Mouse (Mus musculus) megakaryocyte-erythroid progenitor cell, adult 5-6 weeks (primary cell): Measurements from ENCODE around the gene Svbp. TPM values are rescaled to one million over a fixed set of nuclear protein-coding genes. Genes with fewer than 3 reads are reported as not detected.

Source experiments
- ATAC-seq: replicated peaks from 2 replicates; pipeline ENCODE4 v1.8.0; 2016; ENCODE audit warnings: mild to moderate bottlenecking, inconsistent platforms; ENCODE audit not compliant: severe bottlenecking, poor library complexity, low FRiP score, low TSS enrichment
- total RNA-seq, 2 experiments: library from RNA; stranded (forward) in 1 of 2; stranded (reverse) in 1 of 2; fragments of 200-1000, 215-1000 nt in 1 of 2; fragments of >200 nt in 1 of 2; fragmentation: Nextera tagmentation in 1 of 2; gene quantifications; 2 replicates each; pipeline ENCODE4 v1.2.3; 2014 to 2017

Svbp gene
- total RNA-seq, 2 experiments from 2014 or later = 47.7 to 124 TPM

DNA sequence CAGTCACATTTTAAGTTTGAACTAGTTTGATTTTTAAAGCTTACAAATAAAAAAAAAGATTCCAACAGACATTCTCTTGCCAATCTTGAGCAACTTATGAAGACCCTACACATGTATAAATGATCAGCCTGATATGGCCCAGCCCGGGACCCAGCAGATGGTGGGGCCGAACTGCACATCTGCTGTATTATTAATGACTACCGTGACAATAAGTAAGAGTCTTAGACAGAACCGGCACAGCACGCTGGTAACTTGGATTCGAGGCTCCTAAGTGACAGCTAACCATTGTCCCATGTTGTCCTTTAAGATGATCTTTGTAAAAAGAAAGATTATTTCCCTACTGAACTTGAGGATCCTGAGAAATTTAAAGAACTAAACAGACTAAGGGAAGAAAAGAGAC lies 5.7 kb upstream of the Svbp start:
- no peak for ATAC-seq

DNA sequence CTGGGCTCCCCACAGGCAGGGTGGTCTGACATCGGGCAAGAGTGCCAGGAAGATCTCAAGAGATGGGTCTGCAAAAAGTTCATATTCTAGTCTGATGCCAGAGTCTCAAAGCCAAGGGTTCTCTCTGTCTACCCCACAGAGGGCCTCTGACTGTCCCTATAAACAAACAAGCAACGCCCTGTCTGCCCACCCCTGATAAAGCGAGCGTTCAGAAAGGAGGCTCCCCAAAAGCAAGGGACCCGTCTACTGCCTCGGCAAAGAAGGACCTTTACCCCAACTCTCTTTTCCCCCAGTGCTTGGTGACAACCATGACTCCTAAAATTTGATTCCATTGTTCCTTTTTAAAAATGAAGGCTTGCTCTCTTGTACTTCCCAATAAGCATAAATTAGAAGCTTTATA lies 5.2 kb upstream of the Svbp start, which contains the start of gene Ermap:
Gene Ermap, minus strand, starts transcription at position 148 of the 400 bp plus-strand sequence.
- peak; percentile 77 for ATAC-seq

DNA sequence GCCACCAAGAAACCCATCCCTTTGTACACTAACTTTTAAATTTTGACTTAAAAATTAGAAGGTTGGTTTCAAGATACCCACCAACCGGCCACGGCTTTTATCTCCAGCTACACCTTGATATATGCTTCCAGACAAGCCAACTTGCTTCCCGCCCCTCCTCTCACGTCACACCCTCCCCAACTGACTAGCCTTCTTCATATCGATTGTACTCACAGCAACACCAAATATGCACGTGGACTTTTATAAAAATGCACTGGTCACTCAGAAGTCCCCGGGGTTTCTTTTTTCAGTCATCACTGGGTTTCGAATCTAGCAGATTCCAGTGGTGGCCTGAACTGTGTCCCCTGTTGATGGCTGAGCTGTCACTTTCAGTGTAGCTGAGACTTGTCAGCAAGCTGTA lies 4.5 kb upstream of the Svbp start:
- peak; percentile 68 for ATAC-seq

DNA sequence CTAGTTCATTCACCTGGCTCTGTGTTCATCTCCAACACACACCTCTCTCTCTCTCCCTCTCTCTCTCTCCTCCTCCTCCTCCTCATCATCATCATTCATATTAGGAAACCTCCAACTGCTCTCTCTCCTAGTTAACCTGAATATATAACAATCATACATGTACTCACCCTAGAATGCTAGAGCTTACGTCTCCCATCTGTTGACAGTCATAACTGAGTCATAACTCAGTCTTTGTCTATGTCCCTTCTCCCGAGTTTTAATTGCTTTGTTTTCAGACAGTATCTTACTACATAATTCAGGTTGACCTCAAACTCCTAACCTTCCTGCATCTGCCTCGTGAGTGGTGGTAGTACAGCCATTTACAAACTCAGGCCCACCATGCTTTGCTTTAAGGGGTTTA lies 3.8 kb upstream of the Svbp start:
- ATAC-seq = no peak

DNA sequence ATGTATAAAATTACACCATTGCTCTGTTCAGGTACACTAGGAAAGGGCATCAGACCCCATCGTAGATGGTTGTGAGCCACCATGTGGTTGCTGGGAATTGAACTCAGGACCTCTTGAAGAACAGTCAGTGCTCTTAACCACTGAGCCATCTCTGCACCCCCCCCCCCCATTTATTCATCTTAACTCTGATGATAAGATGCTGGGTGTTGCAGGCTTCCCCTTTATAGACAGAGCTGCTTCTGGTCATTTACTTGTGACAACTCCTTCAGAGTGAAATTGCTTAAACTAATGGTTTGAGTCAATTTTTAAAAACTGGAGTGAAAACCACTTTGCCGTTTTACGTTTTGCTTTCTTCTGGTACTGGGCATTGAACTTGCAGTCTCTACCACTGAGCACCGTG lies 2.3 kb upstream of the Svbp start:
- no peak for ATAC-seq

DNA sequence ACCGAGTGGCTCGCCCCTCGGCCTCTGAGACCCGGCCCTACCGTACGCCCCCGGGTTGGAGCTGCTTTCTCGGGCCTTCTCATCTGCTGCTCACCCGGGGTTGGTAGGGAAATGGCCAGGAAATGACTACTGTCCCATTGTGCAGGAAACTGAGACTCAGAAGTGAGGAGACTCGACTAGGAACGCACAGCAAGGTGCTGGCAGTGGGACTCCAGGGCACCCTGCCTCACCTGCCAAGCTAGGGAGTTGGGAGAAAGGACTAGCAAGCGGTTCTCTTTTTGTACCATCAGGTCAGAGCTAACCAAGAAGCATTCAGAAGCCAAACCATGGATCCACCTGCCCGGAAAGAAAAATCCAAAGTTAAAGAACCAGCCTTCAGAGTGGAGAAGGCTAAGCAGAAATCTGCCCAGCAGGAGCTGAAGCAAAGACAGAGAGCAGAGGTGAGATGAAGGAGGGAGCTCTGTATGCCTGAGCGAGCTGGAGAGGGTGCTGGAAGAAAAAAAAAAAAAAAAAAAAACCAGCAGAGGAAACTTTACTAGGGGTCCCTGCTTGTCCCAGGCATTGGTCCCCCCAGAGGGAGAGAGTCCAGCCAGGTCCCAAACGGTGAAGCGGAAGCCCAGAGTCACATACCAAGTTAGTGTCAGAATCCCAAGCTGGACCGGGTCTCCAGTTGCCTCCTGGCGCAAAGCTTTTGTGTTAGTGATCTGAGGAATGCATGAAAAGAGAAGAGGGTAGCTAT lies 645 bp downstream of the Svbp start:
- ATAC-seq = no peak

DNA sequence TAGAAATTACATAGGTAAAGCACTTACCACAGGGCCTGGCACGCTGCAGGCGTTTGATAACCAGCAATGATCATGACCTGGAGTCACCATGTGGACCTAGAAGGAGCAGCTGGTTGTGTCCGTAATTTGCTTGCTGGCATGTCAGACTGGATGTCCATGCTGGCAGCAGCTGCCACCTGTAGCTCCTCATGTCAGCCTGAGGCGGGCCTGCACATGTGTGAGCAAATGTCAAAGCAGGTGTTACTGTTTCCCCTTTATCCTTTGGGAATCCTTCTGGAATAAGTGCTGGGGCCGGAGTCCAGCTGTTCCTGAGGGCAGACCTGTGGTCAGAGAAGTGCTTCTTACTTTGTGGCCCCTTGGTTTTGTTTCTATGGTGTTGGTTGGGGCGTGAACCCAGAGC lies 3.0 kb downstream of the Svbp start:
- ATAC-seq = 0 out of 2 replicates have a peak, but pooled peaks have one; percentile 27

DNA sequence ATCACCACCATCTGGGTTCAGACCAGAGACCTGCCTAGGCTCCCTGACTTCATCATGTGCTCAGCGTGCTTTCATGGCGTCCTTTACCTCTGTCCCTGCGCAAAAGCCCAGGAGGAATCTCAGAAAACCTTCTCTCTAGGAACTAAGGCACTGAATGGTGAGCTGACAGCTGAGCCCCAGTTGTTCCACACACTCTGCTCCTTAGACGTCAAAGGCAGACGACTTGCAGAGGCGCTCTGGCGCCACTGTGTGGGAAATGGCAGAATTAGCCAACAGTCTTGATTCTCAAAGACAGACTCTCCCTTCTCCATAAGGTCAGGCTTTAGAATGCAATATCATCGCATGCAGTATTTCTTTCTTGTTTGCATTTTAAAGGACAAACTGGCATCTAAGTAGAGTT lies 9.6 kb downstream of the Svbp start:
- peak; percentile 87 for ATAC-seq

DNA sequence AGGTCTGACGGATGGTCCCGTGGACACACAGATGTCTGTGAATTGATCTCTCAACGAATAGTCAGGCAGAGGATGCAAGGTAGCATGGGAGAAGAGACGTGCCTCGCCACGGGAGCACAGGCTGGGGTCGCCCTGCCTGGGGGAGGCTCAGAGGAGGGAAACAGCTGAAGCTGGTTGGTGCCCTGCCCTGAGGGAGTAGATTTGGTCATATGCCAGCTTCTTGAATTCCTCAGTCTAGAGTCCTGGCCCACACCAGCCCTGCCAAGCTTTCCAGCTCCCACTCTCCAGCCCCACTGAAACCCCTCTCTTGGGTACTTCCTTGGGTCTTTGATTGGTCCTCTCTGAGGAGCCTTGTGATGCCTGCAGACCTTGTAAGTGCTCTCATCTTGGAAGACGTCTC lies 21.6 kb downstream of the Svbp start:
- no peak for ATAC-seq

DNA sequence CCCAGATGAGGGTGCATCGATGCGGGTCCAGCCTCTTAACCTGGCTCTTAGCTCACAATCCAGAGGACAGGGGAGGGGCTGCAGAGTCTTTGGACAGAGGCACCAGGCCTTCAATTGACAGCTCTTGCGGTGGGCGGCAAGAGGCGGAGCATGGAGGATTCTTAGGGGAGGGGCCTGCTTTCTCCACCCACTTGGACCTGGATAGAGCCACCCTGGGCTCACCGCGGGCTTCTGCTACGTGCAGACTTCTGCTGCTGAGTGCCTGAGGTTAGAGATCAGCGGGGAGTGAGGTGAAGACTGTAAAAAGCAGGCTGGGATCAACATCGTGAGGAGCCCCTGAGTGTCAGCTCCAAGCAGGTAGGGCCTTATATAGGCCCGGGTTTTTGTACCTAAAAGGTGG lies 23.1 kb downstream of the Svbp start, which contains the start of gene Tmem269:
Gene Tmem269, minus strand, starts transcription at position 49 of the 400 bp plus-strand sequence.
- 0 out of 2 replicates have a peak, but pooled peaks have one; percentile 51 for ATAC-seq

DNA sequence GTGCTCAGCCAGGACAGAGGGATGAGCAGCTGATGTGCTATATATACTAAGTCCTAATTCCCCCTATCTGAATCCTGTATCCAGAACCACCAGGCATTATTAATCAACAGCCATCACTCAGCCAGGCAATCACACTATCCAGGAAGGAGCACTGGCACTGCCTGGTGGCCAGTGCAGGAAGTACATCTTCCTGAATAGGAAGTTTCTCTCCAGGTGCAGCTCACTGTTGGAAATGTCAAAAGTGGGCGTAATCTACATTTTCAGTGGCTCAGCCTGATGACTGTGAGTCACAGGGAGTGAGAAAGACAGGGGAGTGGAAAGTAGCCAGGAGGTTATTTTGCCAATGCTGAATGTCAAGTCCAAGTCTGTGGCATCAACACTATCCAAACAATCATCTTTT lies 28.6 kb downstream of the Svbp start:
- ATAC-seq = peak; percentile 87

DNA sequence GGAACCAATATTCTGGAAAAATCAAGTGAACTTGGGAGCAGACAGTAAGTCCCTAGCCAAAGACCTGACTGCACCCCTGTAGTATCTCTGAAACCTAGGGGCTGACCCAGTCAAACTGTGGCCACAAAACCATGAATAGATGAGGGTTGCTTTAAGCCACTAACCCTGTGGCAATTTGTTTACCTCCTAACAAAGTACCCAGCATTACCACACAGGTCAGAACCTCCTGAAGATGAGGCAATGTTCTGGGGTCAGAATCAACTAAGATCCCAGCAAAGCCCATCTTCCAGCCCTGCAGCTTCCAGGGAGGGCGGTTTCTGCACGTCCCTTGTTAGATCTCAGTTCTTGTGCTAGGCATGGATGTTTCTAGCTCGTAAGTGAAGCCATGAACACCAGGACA lies 29.4 kb downstream of the Svbp start:
- ATAC-seq = no peak

DNA sequence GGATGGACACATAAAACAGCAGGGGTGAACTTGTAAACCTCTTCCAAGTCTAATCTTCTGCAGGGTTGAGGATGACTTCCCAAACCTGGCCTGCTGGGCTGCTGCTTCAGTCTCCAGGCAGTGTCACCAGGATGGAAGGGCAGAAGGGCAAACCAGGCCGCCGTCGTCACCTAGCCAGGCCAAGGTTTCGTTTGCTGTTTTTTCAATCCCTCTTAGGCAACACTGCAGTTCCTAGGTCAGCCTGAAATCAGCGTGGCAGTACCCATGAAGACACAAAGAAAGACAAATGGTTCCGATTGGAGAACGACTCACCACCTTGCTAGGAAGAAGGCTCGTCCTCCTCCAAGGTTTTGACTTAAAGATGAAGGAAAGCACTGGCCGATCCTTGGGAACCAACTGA lies 30.6 kb downstream of the Svbp start:
- ATAC-seq = no peak

DNA sequence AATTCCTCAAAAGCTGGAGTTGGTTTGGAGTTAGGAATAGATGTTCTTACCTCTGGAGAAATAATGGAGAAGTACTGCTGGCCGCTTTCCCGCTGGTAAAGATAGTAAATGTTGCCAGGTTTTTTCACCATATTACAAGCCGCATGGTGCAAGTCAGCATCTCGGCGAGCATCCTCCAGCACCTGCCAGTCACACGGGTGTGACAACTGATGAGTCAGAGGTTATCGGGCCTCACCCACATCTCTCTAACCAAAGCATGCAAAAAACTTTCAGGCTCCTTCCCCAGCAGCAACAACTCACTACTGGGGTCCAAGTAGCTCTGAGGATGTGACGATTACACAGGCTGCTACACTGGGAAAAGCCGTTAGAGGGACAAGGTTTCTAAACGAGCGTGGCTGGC lies 31.6 kb downstream of the Svbp start:
- no peak for ATAC-seq

DNA sequence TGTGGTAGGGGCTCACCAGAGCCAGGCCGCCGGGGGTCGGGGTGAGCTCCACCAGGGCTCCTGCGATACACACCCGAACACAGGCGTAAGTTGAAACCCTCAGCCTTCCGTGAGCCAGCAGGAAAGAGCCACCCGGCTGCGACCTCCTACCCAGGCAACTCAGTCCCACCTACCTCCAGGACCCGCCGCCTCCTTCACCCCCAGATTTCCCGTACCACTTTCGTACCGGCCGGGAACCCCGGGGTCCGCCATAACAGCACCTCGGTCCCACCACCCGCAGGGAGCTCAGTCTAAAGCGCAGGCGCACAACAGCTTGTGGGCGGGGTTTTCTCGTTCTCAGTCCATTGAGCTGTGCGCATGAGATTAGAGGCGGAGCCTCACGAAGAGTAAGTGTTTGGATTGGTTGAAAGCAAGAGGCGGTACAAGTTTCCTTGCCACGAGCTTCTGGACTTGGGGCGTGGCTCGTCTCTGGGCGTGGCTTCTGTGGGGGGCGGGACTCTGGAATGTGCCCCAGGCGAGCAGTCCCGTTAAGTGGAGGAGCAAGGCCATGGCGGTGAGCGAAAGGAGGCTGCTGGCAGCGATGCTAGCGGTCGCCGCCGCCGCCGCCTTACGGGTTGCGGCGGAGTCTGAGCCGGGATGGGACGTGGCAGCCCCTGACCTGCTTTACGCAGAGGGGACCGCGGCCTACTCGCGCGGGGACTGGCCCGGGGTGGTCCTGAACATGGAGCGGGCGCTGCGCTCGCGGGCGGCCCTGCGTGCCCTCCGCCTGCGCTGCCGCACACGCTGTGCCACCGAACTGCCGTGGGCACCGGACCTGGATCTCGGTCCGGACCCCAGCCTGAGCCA lies 37.5 kb downstream of the Svbp start, which contains the start of the genes AU022252 and P3h1:
Gene AU022252, minus strand, starts transcription at position 303 of the 846 bp plus-strand sequence.
Gene P3h1, plus strand, starts transcription at position 506 of the 846 bp plus-strand sequence.
- ATAC-seq = peak; percentile 96

DNA sequence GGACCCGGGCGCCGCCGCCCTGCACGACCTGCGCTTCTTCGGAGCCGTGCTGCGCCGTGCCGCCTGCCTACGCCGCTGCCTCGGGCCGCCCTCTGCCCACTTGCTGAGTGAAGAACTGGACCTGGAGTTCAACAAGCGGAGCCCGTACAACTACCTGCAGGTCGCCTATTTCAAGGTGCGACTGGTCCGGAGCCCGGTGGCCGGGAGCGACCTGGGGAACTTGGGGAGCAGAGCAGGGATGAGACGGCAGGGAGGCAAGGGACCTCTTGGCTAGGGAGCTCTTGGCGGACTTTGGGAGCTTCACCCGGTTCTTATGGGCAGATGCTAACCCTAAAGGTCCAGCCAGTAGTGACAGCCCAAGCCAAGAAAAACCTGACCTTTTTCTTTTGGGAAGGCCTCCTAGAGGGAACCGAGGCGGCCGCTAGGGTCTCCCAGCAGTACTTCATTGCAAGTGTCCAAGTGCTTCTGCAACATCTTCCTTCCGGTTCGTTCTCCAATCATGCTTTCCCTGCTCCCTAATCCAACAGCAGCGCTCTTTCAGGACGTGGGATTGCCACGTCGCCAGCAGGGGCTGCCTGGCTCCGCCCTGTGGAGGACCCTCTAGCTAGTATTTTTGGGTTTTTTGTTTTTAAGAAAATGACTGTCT lies 38.3 kb downstream of the Svbp start:
- peak; percentile 12 for ATAC-seq

DNA sequence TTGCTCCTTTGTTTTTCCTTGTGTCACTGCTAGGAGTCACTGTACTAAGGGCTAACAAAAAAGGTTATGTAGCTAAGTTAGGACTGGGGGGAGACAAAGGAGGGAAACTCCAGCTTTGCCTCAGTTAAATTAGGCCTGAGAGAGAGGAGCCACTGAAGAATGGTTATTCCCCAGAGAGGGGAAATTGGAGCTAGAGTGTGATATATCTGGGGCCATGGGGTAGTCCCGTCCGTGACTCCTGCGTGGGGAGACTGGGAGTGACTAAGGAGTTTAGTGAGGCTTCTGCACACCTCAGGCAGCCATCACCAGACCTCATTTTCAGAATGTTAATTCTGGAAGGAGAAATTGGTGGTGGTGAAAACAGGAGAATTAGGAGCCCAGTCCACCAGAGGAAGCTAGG lies 39.2 kb downstream of the Svbp start:
- no peak for ATAC-seq

DNA sequence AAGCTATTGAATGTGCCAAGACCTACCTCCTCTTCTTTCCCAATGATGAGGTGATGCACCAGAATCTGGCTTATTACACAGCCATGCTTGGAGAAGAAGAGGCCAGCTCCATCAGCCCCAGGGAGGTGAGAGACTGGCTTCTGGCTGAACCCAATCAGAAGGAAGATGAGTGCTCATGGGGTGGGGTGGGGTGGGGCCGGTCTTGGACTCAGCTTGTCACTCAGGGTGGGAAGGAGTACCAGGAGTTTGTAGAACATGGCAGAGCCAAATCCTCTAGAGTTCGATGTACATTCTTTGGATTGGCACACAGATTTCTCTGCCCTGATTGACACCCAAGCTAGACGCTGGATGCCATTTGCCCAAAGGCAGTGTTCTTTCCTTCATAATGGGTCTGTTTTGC lies 43.6 kb downstream of the Svbp start:
- ATAC-seq = no peak

DNA sequence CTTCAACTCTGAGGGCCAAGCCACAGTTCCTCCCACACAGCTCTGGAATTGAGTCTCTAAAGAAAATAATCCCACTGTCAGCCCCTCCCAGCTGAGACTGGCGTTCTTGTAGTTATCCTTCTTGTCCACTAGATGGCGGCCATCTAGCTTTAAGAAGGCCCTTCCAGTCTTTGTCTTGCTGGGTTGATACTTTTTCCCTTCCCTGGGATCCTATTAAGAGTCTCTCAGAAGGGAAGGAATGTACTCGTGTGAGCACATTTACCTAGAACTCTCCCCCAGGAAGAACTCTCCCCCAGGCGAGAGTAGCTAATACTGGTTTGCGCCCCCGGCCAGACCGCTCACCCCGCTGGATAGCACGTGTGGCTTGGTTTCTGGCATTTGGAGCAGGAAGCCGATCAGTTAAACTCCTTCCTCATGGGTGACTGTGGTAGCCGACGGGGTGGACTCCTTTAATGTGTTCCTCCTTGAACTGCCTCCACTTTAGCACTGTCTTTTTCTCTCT lies 44.1 kb downstream of the Svbp start:
- peak; percentile 78 for ATAC-seq

DNA sequence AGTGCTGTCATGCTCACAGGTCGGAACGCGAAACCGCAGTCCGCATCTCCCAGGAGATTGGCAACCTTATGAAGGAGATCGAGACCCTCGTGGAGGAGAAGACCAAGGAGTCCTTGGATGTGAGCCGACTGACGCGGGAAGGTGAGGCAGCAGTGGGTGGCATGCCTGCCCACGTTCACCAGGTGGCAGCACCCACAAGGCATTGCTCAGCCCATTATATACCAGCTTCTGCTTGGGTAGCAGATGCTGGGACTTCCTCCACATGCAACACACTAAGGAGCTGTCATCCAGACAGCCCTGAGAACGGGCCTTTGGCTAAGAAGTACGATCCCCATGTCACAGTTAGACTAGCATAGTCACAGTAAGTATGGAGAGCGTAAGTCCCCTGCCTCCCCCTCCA lies 46.6 kb downstream of the Svbp start:
- ATAC-seq = peak; percentile 62
